Mouse (Mus musculus): Measurements from ENCODE around the gene H2afx. TPM values are rescaled to one million over a fixed set of nuclear protein-coding genes. Genes with fewer than 3 reads are reported as not detected.

Gene H2afx
- polyA plus RNA-seq, 1 experiment: 123 TPM

GRCm38 (mm10) chr9:44318076-44318825 lies 16.2 kb upstream of the H2afx start:
- H3K79me2 ChIP-seq (ENCODE audit: control insufficient read depth, insufficient read depth): no peaks in the 10 kb centered on the region
- no peaks in the 10 kb centered on the region for H3K27me3 ChIP-seq (ENCODE audit: control insufficient read depth, insufficient read depth, insufficient read length)
- H3K36me3 ChIP-seq (ENCODE audit: control insufficient read depth, insufficient read depth): no peaks in the 10 kb centered on the region
- peak overlapping the region; percentile 75 for H3ac ChIP-seq (ENCODE audit: control insufficient read depth, insufficient read length)
- TF ChIP-seq MYOD1 (IDR thresholded peaks at IDR 0.05; ENCODE audit: control insufficient read depth in 1 of 3, insufficient read length in 2 of 3, low read depth in 2 of 3) (no peak), E2F4 (IDR thresholded peaks at IDR 0.05; ENCODE audit: insufficient read depth) (no peak), TCF12 (IDR thresholded peaks at IDR 0.05; ENCODE audit: insufficient read depth, poor library complexity, severe bottlenecking) (no peak), MAX (IDR thresholded peaks at IDR 0.05; ENCODE audit: low read depth) (no peak), POLR2A (IDR thresholded peaks at IDR 0.05; ENCODE audit: insufficient read length, low read depth) (no peak), CEBPB (IDR thresholded peaks at IDR 0.05; ENCODE audit: insufficient read depth, poor library complexity, severe bottlenecking) (no peak), SRF (IDR thresholded peaks at IDR 0.05; ENCODE audit: control insufficient read depth, insufficient read length, low read depth) (no peak), USF1 (IDR thresholded peaks at IDR 0.05; ENCODE audit: low read depth) (no peak), REST (IDR thresholded peaks at IDR 0.05; ENCODE audit: insufficient read depth, insufficient read length) (no peak), MYOG (IDR thresholded peaks at IDR 0.05; ENCODE audit: control insufficient read depth in 1 of 3, insufficient read depth in 1 of 3, insufficient read length in 2 of 3, low read depth in 2 of 3) (no peak), TCF3 (IDR thresholded peaks at IDR 0.05; ENCODE audit: insufficient read length, low read depth) (no peak), POLR2AphosphoS2 (IDR thresholded peaks at IDR 0.05; ENCODE audit: insufficient read length, low read depth) (no peak)
- peak overlapping the region; percentile 92 for H3K4me2 ChIP-seq (ENCODE audit: low read depth)
- H3K4me3 ChIP-seq: peak overlapping the region; percentile 43

DNA sequence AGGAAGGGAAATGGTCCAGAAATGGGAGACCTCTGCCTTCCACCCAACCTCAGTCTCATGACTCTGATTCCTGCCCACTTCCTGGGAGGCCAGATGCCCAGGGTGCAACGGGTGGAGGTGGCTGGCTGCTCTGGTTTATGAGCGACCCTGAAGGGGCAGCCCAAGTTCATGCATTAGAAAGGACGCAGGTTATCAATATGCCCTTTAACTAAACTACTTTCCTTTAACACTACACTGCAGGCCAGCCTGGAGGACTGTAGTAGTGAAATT lies 15.7 kb upstream of the H2afx start:
- H3K79me2 ChIP-seq (ENCODE audit: control insufficient read depth, insufficient read depth): no peaks in the 10 kb centered on the region
- TF ChIP-seq USF1 (IDR thresholded peaks at IDR 0.05; ENCODE audit: low read depth) (no peak), MYOD1 (IDR thresholded peaks at IDR 0.05; ENCODE audit: control insufficient read depth in 1 of 3, insufficient read length in 2 of 3, low read depth in 2 of 3) (no peak), POLR2AphosphoS2 (IDR thresholded peaks at IDR 0.05; ENCODE audit: insufficient read length, low read depth) (no peak), MYOG (IDR thresholded peaks at IDR 0.05; ENCODE audit: control insufficient read depth in 1 of 3, insufficient read depth in 1 of 3, insufficient read length in 2 of 3, low read depth in 2 of 3) (no peak), E2F4 (IDR thresholded peaks at IDR 0.05; ENCODE audit: insufficient read depth) (no peak), CEBPB (IDR thresholded peaks at IDR 0.05; ENCODE audit: insufficient read depth, poor library complexity, severe bottlenecking) (no peak), REST (IDR thresholded peaks at IDR 0.05; ENCODE audit: insufficient read depth, insufficient read length) (no peak), TCF3 (IDR thresholded peaks at IDR 0.05; ENCODE audit: insufficient read length, low read depth) (no peak), MAX (IDR thresholded peaks at IDR 0.05; ENCODE audit: low read depth) (no peak), TCF12 (IDR thresholded peaks at IDR 0.05; ENCODE audit: insufficient read depth, poor library complexity, severe bottlenecking) (no peak), POLR2A (IDR thresholded peaks at IDR 0.05; ENCODE audit: insufficient read length, low read depth) (no peak), SRF (IDR thresholded peaks at IDR 0.05; ENCODE audit: control insufficient read depth, insufficient read length, low read depth) (no peak)
- peak overlapping the region; percentile 75 for H3ac ChIP-seq (ENCODE audit: control insufficient read depth, insufficient read length)
- no peaks in the 10 kb centered on the region for H3K36me3 ChIP-seq (ENCODE audit: control insufficient read depth, insufficient read depth)
- H3K4me3 ChIP-seq: peak overlapping the region; percentile 43
- no peaks in the 10 kb centered on the region for H3K27me3 ChIP-seq (ENCODE audit: control insufficient read depth, insufficient read depth, insufficient read length)
- peak overlapping the region; percentile 92 for H3K4me2 ChIP-seq (ENCODE audit: low read depth)

GRCm38 (mm10) chr9:44319105-44319886 lies 15.2 kb upstream of the H2afx start:
- Histone ChIP-seq H3K4me3 (peak overlapping the region; percentile 43), H3K79me2 (ENCODE audit: control insufficient read depth, insufficient read depth) (no peaks in the 10 kb centered on the region), H3K36me3 (ENCODE audit: control insufficient read depth, insufficient read depth) (no peaks in the 10 kb centered on the region), H3ac (ENCODE audit: control insufficient read depth, insufficient read length) (peak overlapping the region; percentile 75), H3K4me2 (ENCODE audit: low read depth) (peak overlapping the region; percentile 92), H3K27me3 (ENCODE audit: control insufficient read depth, insufficient read depth, insufficient read length) (no peaks in the 10 kb centered on the region)
- TF ChIP-seq MYOD1 (IDR thresholded peaks at IDR 0.05; ENCODE audit: control insufficient read depth in 1 of 3, insufficient read length in 2 of 3, low read depth in 2 of 3) (peak in 2 of 3 experiments; percentile 5 to 28), CEBPB (IDR thresholded peaks at IDR 0.05; ENCODE audit: insufficient read depth, poor library complexity, severe bottlenecking) (no peak), MAX (IDR thresholded peaks at IDR 0.05; ENCODE audit: low read depth) (no peak), MYOG (IDR thresholded peaks at IDR 0.05; ENCODE audit: control insufficient read depth in 1 of 3, insufficient read depth in 1 of 3, insufficient read length in 2 of 3, low read depth in 2 of 3) (peak in 1 of 3 experiments; percentile 17), POLR2AphosphoS2 (IDR thresholded peaks at IDR 0.05; ENCODE audit: insufficient read length, low read depth) (no peak), USF1 (IDR thresholded peaks at IDR 0.05; ENCODE audit: low read depth) (no peak), E2F4 (IDR thresholded peaks at IDR 0.05; ENCODE audit: insufficient read depth) (no peak), TCF12 (IDR thresholded peaks at IDR 0.05; ENCODE audit: insufficient read depth, poor library complexity, severe bottlenecking) (no peak), TCF3 (IDR thresholded peaks at IDR 0.05; ENCODE audit: insufficient read length, low read depth) (no peak)

GRCm38 (mm10) chr9:44319887-44320798 lies 14.4 kb upstream of the H2afx start, which contains the start of gene C2cd2l:
C2cd2l (minus strand) TSS chr9:44320285.
- Histone ChIP-seq H3K79me2 (ENCODE audit: control insufficient read depth, insufficient read depth) (no peaks in the 10 kb centered on the region), H3K27me3 (ENCODE audit: control insufficient read depth, insufficient read depth, insufficient read length) (no peaks in the 10 kb centered on the region), H3K4me2 (ENCODE audit: low read depth) (peak within 1 kb of the TSS; percentile 92)

More at GRCm38 (mm10) chr9:44319887-44320798, 14.4 kb upstream of the H2afx start, which contains the start of gene C2cd2l:
- no peak for TF ChIP-seq TCF3 (IDR thresholded peaks at IDR 0.05; ENCODE audit: insufficient read length, low read depth)
- no peak for TF ChIP-seq TCF12 (IDR thresholded peaks at IDR 0.05; ENCODE audit: insufficient read depth, poor library complexity, severe bottlenecking)
- TF ChIP-seq MAX (IDR thresholded peaks at IDR 0.05; ENCODE audit: low read depth): no peak
- peak; percentile 80 for TF ChIP-seq POLR2A (IDR thresholded peaks at IDR 0.05; ENCODE audit: insufficient read length, low read depth)
- TF ChIP-seq POLR2AphosphoS2 (IDR thresholded peaks at IDR 0.05; ENCODE audit: insufficient read length, low read depth): peak; percentile 9
- no peak for TF ChIP-seq SRF (IDR thresholded peaks at IDR 0.05; ENCODE audit: control insufficient read depth, insufficient read length, low read depth)
- no peak for TF ChIP-seq REST (IDR thresholded peaks at IDR 0.05; ENCODE audit: insufficient read depth, insufficient read length)
- Histone ChIP-seq H3K4me3 (peak within 1 kb of the TSS; percentile 43), H3K36me3 (ENCODE audit: control insufficient read depth, insufficient read depth) (no peaks in the 10 kb centered on the region), H3ac (ENCODE audit: control insufficient read depth, insufficient read length) (peak within 1 kb of the TSS; percentile 75)
